Mouse (Mus musculus): ENCODE measurements around the gene Olfr1151.

Gene Olfr1151

DNA sequence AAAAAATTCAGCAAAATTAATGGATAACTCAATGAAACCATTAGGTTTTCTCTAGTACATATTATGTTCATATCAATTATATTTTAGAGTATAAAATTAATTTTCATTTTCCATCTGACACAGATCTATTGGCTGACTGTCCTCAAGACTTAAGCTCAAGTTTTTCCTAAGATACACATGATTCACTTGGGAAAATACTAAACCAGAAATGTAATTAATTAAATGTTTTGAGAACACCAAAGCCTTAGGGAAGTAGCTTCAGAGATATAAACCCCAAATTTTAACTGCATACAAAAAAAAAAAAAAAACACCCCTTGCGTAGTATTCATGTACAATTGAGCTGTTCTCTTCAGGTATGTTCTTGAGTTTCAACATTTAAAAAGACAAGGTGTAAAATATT, at the start of gene Olfr1151:
Gene Olfr1151 (plus strand): TSS at position 301 of the 400 bp plus-strand sequence.
- no peak for DNase-seq (ENCODE audit: low spot score in 2 of 2)

DNA sequence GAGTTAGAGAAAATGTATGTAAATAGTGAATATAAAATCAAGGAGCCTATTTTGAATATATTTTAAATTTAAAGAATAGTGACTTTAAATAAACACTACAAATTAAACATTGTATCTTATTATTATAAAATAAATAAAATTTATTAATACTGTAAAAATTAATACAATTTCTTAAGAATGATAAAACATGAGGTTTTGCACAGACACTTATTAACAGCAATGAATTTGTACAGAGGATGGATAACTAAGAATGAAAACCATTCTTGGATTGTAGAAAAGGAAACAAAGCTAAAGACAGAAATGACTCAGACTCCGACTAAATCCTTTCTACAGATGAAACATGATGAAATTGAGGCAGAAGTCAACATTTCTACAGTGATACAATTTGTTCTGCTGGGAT, 46.1 kb upstream of the Olfr1151 start, which contains the start of gene Olfr1145:
Gene Olfr1145 (plus strand): TSS at position 301 of the 400 bp plus-strand sequence.
- no peak for DNase-seq (ENCODE audit: low spot score in 2 of 2)

DNA sequence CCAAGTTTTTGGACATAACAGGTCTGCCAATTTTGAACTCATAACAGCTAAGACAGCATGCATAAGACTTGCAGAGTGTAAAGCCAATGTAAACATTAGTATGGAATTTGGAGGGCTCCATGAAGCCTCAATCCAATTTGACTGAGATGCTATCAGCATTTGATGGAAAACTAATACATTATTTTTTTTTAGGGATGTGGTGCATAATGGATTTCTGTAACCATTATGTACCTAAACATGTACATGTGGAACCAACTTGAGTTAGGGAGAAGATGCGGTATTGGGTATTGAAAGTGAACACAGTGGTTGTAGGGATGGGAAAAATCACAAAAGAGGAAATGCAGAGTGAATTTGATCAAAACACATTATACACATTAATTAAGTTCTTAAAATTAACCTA, 25.4 kb upstream of the Olfr1151 start, which contains the start of gene Olfr1148:
Gene Olfr1148 (plus strand): TSS at position 301 of the 400 bp plus-strand sequence.
- no peak for DNase-seq (ENCODE audit: low spot score in 2 of 2)

DNA sequence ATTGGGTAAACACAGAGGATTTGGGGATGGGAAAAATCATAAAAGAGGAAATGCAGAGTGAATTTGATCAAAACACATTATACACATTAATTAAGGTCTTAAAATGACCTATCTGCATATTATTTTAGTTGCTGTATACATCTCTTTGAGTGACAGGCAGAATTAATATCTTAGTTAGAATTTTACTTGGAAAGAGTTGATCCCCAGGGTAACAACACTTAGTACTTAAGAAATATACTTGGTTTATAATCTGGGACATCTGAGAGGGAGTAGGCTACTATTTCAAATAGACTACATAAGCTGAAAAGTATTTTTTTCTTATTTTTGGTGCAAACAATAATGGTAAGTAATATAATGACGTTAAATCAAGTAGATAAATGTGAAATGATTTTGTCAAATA, 12.0 kb upstream of the Olfr1151 start, which contains the start of gene Olfr1150-ps1:
Gene Olfr1150-ps1 (plus strand): TSS at position 301 of the 400 bp plus-strand sequence.
- DNase-seq (ENCODE audit: low spot score in 2 of 2), result no peak

DNA sequence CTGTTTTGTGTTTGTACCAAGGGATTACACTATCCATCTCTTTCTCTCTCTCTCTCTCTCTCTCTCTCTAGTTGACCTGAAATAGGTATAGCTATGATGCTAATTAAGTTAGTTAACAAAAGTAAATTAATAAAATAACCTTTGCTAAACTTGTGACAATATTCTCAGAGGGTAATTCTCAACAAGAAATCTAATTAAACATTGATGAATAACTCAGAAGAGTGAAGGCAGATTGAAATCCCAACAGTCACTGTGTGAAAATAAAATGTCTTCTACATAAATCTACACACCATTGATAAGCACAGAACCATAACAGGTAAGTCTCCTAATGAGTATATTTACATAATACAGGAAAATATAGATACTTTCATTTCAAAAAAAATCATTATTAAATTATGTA, 10.5 kb downstream of the Olfr1151 start, which contains the start of gene Olfr1152:
Gene Olfr1152 (plus strand): TSS at position 301 of the 400 bp plus-strand sequence.
- no peak for DNase-seq (ENCODE audit: low spot score in 2 of 2)

GRCm38 (mm10) chr2:87894662-87895061, 39.0 kb downstream of the Olfr1151 start, which contains the start of gene Olfr1153:
Gene Olfr1153, plus strand, starts transcription at chr2:87894962.
- no peak for DNase-seq (ENCODE audit: low spot score in 2 of 2)

DNA sequence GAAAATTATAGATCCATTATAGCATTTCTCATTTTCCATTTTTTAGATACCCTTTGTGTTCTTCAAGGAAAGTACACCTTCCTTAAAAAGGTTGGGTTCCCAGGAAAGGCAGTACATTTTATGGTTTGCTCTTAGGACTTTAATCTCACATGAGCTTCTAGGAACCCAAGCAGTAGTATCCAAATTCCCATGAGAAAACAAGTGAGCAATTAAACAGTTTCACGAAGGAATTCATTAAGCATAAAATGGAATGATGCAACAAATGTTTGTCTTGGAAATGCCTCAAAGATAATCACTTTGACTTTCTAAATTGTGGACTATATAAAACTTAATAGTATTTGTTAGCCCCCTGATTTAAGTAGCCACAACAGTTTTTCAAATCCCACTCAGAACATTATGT, 49.4 kb downstream of the Olfr1151 start, which contains the start of gene Olfr1154:
Gene Olfr1154 (minus strand): TSS at position 101 of the 400 bp plus-strand sequence.
- DNase-seq (ENCODE audit: low spot score in 2 of 2), result no peak
